8 mouse cellular contexts compared by ENCODE assay signal in genomic region chr11:116543110-116543509, GRCm38 (mm10). TPM values are rescaled to one million over a fixed set of nuclear protein-coding genes. Genes with fewer than 3 reads are reported as not detected.
DNase-seq lines count a peak whose midpoint lies in the region; ATAC-seq and TF ChIP-seq lines count a peak whose summit lies in the region.

No protein-coding gene starts in this region.

- H3K36me3 ChIP-seq in testis, adult 2 months (ENCODE audit: control insufficient read depth, insufficient read depth, low read length), result peaks cover 10% of the 10 kb centered on the region

- peak; percentile 46 for DNase-seq in gastrocnemius, adult 2 months
- no peak for DNase-seq in gastrocnemius, postnatal 10 days
- DNase-seq in testis, postnatal 14 days (ENCODE audit: low spot score), result no peak
- DNase-seq in gastrocnemius, adult 8-10 months (ENCODE audit: low spot score in 2 of 2), result no peak
- DNase-seq in embryo, embryonic 10.5 days (ENCODE audit: low spot score), result no peak

- H3K27me3 ChIP-seq in testis, adult 2 months (ENCODE audit: control insufficient read depth, insufficient read depth, low read length), result no peaks in the 10 kb centered on the region

- no peaks in the 10 kb centered on the region for H3K4me1 ChIP-seq in testis, adult 2 months (ENCODE audit: control insufficient read depth, insufficient read depth, low read length)

- peak; percentile 73 for TF ChIP-seq CTCF in gastrocnemius, adult 2 months (IDR thresholded peaks at IDR 0.05)
- TF ChIP-seq CTCF in testis, adult 2 months (IDR thresholded peaks at IDR 0.05; ENCODE audit: control insufficient read depth, insufficient read depth, insufficient replicate concordance, low read depth, low read length), result peak; percentile 67; the same call in 1 of the 2 replicates

- intact Hi-C loops in gastrocnemius, adult 2 months (cut with DNase I), result no loop called here

- no peak overlapping the region for H3K4me3 ChIP-seq in gastrocnemius, adult 2 months
- H3K4me3 ChIP-seq in testis, adult 2 months (ENCODE audit: control insufficient read depth, low read depth, low read length), result no peak overlapping the region

- H3K27ac ChIP-seq in gastrocnemius, adult 2 months, result no peak overlapping the region
- no peak overlapping the region for H3K27ac ChIP-seq in testis, adult 2 months (ENCODE audit: control insufficient read depth, insufficient read depth, low read depth, low read length)

- peak; percentile 40 to 48; a peak in 1 of 4 replicates for ATAC-seq in hematopoietic stem cell, adult 5-6 weeks (replicated peaks in 1 of 2; ENCODE audit: insufficient read depth in 1 of 2, low FRiP score in 2 of 2, low TSS enrichment in 1 of 2, low read depth in 1 of 2, poor library complexity in 2 of 2, severe bottlenecking in 2 of 2)
- peak; percentile 54 for ATAC-seq in megakaryocyte, adult 5-6 weeks (ENCODE audit: poor library complexity, severe bottlenecking)

- no peak; the same call in 1 of the 2 replicates for TF ChIP-seq POLR2A in testis, adult 2 months (IDR thresholded peaks at IDR 0.05; ENCODE audit: control insufficient read depth, low read depth, low read length)

RNA-seq across cellular contexts. Expression of gene Sphk1, which starts 12.4 kb away (rescaled TPM):
- total RNA-seq in gastrocnemius, adult 2 months (2021), result 1 to 10 TPM in 1 of 2 experiments, under 1 TPM in 1; 0.36 to 1.7 TPM
- total RNA-seq in gastrocnemius, postnatal 10 days (2021), result 1 to 10 TPM; 3.7 to 4.0 TPM
- 3.3 and 4.2 TPM in 2 replicates for polyA plus RNA-seq in testis, adult 2 months (2012; rRNA removed)
- total RNA-seq in hematopoietic stem cell, adult 5-6 weeks (2017), result 3.3 and 19.6 TPM in 2 replicates
- 0.60 and 2.2 TPM in 2 replicates for total RNA-seq in megakaryocyte, adult 5-6 weeks (2015)
- total RNA-seq in megakaryocyte, adult 5-6 weeks (2017), result 1.7 and 2.1 TPM in 2 replicates
- total RNA-seq in gastrocnemius, adult 8-10 months (2022), result under 1 TPM; 0.15 to 0.75 (median 0.51) TPM

RNA-seq across cellular contexts. Expression of gene Ube2o, which starts 38.1 kb away (rescaled TPM):
- 10 to 100 TPM; 19.4 to 22.9 TPM for total RNA-seq in gastrocnemius, adult 2 months (2021)
- 10 to 100 TPM; 20.7 to 24.9 TPM for total RNA-seq in gastrocnemius, postnatal 10 days (2021)
- 31.6 and 34.8 TPM in 2 replicates for polyA plus RNA-seq in testis, adult 2 months (2012; rRNA removed)
- total RNA-seq in hematopoietic stem cell, adult 5-6 weeks (2017), result 8.4 and 8.9 TPM in 2 replicates
- 2.9 and 6.6 TPM in 2 replicates for total RNA-seq in megakaryocyte, adult 5-6 weeks (2015)
- 4.8 and 7.7 TPM in 2 replicates for total RNA-seq in megakaryocyte, adult 5-6 weeks (2017)
- total RNA-seq in gastrocnemius, adult 8-10 months (2022), result 10 to 100 TPM; 22.4 to 27.6 (median 22.5) TPM

RNA-seq across cellular contexts. Expression of gene Aanat, which starts 43.1 kb away (rescaled TPM):
- not detected for total RNA-seq in gastrocnemius, adult 2 months (2021)
- not detected for total RNA-seq in gastrocnemius, postnatal 10 days (2021)
- polyA plus RNA-seq in testis, adult 2 months (2012; rRNA removed), result 0.23 and 0.45 TPM in 2 replicates
- total RNA-seq in hematopoietic stem cell, adult 5-6 weeks (2017), result not detected in 2 replicates
- not detected in 2 replicates for total RNA-seq in megakaryocyte, adult 5-6 weeks (2015)
- not detected in 2 replicates for total RNA-seq in megakaryocyte, adult 5-6 weeks (2017)
- not detected for total RNA-seq in gastrocnemius, adult 8-10 months (2022)

RNA-seq across cellular contexts. Expression of gene Prpsap1, which starts 49.1 kb away (rescaled TPM):
- 10 to 100 TPM; 14.2 to 15.1 TPM for total RNA-seq in gastrocnemius, adult 2 months (2021)
- total RNA-seq in gastrocnemius, postnatal 10 days (2021), result 10 to 100 TPM; 34.8 to 35.4 TPM
- polyA plus RNA-seq in testis, adult 2 months (2012; rRNA removed), result 58.2 and 59.0 TPM in 2 replicates
- total RNA-seq in hematopoietic stem cell, adult 5-6 weeks (2017), result 29.8 and 51.3 TPM in 2 replicates
- total RNA-seq in megakaryocyte, adult 5-6 weeks (2015), result 28.6 and 32.6 TPM in 2 replicates
- total RNA-seq in megakaryocyte, adult 5-6 weeks (2017), result 19.2 and 34.6 TPM in 2 replicates
- 10 to 100 TPM; 10.4 to 12.7 (median 11.5) TPM for total RNA-seq in gastrocnemius, adult 8-10 months (2022)
